Mouse (Mus musculus) right cerebral cortex, adult 2 months (tissue): ENCODE results near the gene Fbln2.
"Not testable (repeated sequence)": the region's sequence is repeated elsewhere in the genome, so short reads cannot be mapped to it uniquely, and the experiment has no call there.

ENCODE experiments used
- DNase-seq, 2 experiments: peaks; one replicate each; pipeline ENCODE4 v3.0.0; 2021 to 2022; ENCODE audit warnings: low spot score in 2 of 2

Fbln2 gene

GRCm38 (mm10) chr6:91212155-91212554 lies at the start of gene Fbln2:
Gene Fbln2, plus strand, starts transcription at chr6:91212455.
- not testable (repeated sequence) for DNase-seq

DNA sequence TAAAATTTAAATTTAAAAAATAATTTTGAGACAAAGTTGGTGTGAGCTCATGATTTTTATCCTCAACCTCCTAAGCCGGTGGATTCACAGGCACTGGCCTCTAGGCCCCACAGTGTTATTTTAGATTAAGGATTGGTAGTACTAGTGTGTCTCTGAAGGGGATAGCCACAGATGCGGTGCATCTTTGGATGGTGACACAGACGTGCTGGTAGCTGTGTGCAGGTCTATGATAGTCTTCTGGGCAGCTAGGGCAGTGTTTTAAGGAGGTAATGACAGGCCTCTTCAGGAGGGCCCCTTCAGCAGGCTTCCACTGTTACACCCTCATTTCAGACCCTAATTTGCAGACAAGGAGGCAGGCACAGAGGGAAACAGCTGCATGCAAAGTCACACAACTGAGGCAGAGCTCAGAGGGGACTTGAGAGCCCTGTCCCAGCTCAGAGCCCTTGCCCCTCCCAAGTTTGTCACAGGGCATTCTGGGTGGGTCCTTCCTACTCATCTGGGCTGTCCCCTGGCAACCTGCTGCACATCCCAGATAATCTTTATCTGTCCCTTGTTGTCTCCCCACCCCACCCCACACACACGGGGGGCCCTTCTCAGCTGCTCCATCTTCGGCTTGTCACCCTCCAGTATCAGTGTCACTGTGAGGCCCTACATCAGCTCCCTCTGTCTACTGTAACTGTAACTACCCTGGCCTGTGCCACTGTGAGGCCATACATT lies 48.9 kb upstream of the Fbln2 start:
- DNase-seq = no peak

- DNase-seq = no peak
These were observed 47.7 kb upstream of the Fbln2 start for GRCm38 (mm10) chr6:91164584-91164983.

- peak; percentile 87 to 88 for DNase-seq
These were observed 47.0 kb upstream of the Fbln2 start for GRCm38 (mm10) chr6:91165210-91165609.

GRCm38 (mm10) chr6:91167828-91168227 lies 44.4 kb upstream of the Fbln2 start:
- DNase-seq = no peak

DNA sequence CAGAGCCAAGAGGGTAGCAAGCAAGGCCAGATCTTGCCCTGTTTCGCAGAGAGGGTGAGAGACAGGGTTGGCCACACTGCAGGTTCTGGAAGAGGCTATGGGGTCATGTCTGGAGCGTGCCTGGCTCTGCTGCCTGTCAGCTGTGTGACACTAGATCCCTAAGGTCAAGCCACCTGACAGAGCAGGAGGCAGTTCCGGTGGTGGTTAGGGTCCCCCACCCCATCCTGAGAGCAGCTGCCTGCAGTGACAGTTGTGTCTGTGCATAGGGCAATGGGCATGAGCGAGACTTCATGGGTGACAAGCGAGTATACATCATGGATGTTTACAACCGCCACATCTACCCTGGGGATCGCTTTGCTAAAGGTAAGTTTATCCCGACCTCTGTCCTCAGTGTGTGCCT lies 43.1 kb upstream of the Fbln2 start:
- no peak for DNase-seq

GRCm38 (mm10) chr6:91171396-91171895 lies 40.8 kb upstream of the Fbln2 start:
- no peak for DNase-seq

- no peak for DNase-seq
These were observed 39.9 kb upstream of the Fbln2 start for GRCm38 (mm10) chr6:91172381-91172780.

DNA sequence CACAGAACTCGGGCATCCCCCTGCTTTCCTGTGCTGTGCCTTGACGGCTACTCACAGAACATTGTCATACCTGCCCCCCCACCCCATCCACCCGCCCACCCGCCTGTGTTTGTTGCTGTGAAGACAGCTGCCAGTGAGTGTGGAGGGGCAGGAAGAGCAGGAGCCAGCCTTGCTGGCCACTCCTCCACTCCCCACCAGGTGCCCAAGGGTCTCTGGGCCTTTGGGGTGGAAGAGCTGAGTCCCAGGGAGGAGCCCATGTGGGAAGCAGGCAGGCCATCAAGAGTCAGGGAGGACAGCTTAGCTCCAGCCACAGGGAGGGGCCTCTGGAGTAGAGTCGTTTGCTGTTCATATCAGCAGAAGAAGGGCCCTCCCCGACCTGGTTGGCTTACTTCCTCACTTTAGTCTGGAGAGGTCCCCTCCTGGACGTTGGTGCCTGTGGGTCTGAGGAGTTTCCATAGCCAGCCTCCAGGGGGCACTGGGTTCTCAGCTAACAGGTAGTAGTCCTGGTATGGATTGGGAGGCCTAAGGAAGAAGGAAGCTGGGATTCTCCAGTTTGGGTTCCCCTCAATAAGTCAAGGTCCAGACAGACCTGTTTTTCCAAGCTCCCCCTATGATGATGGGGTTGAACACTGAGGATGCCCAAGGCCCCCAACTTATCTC lies 38.9 kb upstream of the Fbln2 start:
- DNase-seq = peak; percentile 71 to 72

DNA sequence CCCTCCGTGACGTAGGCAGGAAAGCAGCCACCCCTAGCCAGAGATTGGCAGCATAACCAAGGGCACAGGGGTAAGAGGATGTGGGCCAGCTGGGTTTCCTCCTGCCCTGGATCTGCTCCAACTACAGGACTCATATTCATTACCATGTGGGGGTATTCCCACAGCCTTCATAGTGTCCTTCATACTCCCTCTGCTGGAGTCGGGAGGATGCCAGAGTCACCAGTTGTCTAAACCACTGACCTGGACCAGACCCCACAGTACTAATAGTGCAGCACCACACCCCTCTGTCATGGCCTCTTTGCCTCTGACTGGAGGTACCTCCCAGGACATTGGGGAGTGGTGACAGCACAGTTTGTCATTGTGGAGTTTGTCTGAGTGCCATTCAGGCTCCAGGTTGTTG lies 38.0 kb upstream of the Fbln2 start:
- DNase-seq = no peak

DNA sequence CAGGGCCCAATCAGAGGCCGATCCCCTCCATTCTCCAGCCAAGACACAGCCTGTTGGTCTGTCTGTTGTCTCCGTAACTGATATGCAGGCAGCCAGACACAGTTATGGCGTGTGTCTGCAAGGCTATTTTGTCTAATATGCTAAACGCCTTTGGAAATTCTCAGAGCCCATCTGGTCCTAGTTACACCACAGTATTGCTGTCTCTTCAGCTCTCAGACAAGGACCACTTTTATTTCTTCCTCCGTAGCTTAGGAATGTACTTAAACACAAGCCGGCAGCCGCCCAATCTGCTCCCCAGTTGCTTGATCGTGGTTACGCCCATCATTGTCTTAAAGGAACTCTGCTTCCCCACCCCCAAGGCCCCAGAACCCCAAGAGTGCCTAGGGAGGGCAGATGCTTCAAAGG lies 31.5 kb upstream of the Fbln2 start:
- no peak for DNase-seq

DNA sequence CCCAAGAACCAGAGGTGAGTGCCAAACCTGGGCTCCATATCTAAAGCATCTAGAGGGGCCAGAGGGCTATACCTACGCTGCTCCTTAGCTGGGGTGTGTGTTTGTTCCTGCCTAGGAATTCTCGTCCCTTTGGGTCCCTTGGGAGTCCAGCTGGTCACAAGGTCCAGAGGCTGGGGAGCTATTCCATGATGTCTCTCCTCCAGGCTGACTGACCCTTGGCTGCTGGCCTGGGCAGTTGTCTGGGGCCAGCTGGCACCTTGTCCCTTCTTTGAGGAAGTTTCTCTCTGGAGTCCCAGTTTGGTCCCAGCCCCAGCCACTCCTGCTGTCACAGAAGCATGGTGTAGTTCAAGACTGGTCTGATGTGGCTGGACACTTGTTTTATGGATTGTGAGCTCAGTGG lies 30.9 kb upstream of the Fbln2 start:
- DNase-seq = peak in 1 of 2 experiments; percentile 39

- no peak for DNase-seq
These were observed 30.2 kb upstream of the Fbln2 start for GRCm38 (mm10) chr6:91182075-91182490.

GRCm38 (mm10) chr6:91183041-91183440 lies 29.2 kb upstream of the Fbln2 start:
- DNase-seq = no peak

GRCm38 (mm10) chr6:91183980-91184379 lies 28.3 kb upstream of the Fbln2 start:
- no peak for DNase-seq

DNA sequence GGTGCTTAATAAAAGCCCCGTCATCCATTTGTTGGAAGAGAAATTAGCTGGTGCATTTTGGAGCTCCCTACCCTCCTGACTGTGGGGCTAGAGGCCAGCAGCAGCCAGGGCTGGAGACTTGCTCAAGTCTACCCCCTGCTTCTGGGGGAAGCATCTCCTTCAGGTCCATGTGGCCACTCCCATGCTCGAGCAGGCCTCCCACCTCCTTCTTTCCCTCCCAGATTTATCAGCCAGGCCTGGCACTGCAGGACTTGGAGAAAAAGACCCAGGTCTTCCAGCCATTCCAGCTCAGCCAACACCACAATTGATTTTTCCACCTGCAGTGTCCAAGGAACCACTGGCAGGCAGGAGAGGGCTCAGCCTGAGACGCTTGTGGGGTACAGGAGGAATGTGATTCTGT lies 27.5 kb upstream of the Fbln2 start:
- DNase-seq = no peak

GRCm38 (mm10) chr6:91185502-91185901 lies 26.8 kb upstream of the Fbln2 start:
- DNase-seq = no peak

- DNase-seq = no peak
These were observed 25.9 kb upstream of the Fbln2 start for GRCm38 (mm10) chr6:91186161-91186931.

DNA sequence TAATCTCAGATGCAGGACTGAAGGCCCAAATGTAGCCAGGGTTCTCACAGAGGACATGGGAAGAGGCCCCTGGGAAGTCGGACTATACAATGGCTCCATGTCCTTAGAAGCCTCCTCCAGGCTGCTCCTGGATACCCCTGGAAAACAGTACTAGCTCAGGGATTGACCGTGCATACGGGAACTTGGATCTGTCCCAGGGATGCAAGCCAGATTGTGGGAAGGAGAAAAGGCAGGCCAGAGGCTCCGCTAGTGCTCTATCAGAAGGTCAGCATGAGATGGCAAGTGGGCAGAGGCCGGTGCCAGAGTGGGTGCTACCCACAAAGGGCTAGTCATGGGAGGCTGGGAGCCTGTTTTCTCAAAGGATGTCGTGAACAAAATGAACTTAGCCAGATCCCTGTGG lies 25.3 kb upstream of the Fbln2 start:
- no peak for DNase-seq

- DNase-seq = no peak
These were observed 24.4 kb upstream of the Fbln2 start for GRCm38 (mm10) chr6:91187871-91188270.

- DNase-seq = no peak
These were observed 22.3 kb upstream of the Fbln2 start for GRCm38 (mm10) chr6:91189971-91190370.

DNA sequence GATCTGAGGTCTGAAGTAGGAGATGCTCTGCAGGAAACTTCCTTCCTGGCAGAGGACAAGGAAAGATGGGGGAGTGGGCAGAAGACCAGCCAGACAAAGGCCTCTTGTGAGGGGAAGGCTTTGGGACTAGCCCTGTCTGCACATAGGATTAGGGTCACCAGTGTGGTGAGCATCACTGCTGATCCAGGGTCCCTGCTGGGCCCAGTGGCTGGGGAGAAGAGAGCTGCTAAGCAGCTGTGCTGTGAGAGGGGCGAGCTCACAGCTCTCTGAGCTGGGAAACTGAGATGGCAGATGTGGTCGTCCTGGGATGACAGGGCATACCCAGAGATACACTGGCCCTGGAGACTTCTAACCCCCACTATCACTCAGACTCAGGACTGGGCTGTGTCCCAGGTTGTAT lies 20.8 kb upstream of the Fbln2 start:
- no peak for DNase-seq

DNA sequence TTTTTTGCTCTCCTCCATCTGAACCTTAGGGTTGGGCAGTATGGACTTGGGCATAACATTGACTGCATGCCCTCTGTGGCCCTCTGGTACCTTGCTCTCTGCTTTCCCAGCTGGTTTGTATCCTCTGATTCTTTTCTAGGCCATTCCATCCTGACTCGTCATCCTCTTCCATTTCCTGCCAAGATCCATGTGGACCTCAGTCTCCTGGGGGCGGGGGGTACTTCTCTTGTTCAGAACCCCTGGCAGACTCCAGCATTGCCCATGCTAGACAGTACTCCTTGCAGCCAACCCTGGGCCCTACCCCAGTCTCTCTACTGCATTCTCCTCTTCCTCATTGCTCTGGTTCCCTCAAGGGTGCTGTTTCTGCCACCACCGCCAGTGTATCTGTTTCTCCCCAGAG lies 19.8 kb upstream of the Fbln2 start:
- no peak for DNase-seq
